Mouse (Mus musculus): Measurements from ENCODE around the gene Fbxl21.

Fbxl21 gene

GRCm38 (mm10) chr13:56582720-56583119 is 60.4 kb downstream of the Fbxl21 start:
- no peak for DNase-seq

- DNase-seq = no peak
Measured at GRCm38 (mm10) chr13:56586046-56586445, 63.8 kb downstream of the Fbxl21 start.

All from cerebellum, postnatal 14 days (tissue).